Mouse (Mus musculus) kidney, postnatal 0 days (tissue): ENCODE measurements around the gene Gng7. TPM values are rescaled to one million over a fixed set of nuclear protein-coding genes. Genes with fewer than 3 reads are reported as not detected.

Experiments used
- ATAC-seq: fragments of 200-750 bp; cut with Nextera tagmentation; replicated peaks from 2 replicates; pipeline ENCODE4 v1.8.0; 2017; ENCODE audit warnings: low read depth, moderate number of reproducible peaks, moderate TSS enrichment, moderate library complexity; ENCODE audit not compliant: low FRiP score
- DNase-seq: peaks from one replicate; pipeline ENCODE4 v3.0.0-alpha.2; 2016; ENCODE audit warnings: low spot score
- H3K27ac ChIP-seq: fragments of 300-500 bp; sonication (generic); 2 replicates; pipeline ENCODE4 v1.5.1; 2014; ENCODE audit warnings: mild to moderate bottlenecking
- H3K27me3 ChIP-seq: fragments of 300-500 bp; sonication (generic); 2 replicates; pipeline ENCODE4 v1.6.1; 2014; ENCODE audit warnings: low read length, mixed read lengths; ENCODE audit not compliant: insufficient read depth
- H3K36me3 ChIP-seq: fragments of 300-500 bp; sonication (generic); 2 replicates; pipeline ENCODE4 v1.6.1; 2014; ENCODE audit warnings: low read length, mixed read lengths; ENCODE audit not compliant: insufficient read depth
- H3K4me1 ChIP-seq: fragments of 300-500 bp; sonication (generic); replicated peaks from 2 replicates; pipeline ENCODE4 v1.6.1; 2014; ENCODE audit warnings: antibody characterized with exemption, low read length, mixed read lengths; ENCODE audit not compliant: insufficient read depth
- H3K4me2 ChIP-seq: fragments of 300-500 bp; sonication (generic); 2 replicates; pipeline ENCODE4 v1.6.1; 2014; ENCODE audit warnings: mild to moderate bottlenecking, low read length, moderate library complexity, mixed read lengths
- H3K4me3 ChIP-seq: fragments of 300-500 bp; sonication (generic); replicated peaks from 2 replicates; pipeline ENCODE4 v1.5.1; 2014; ENCODE audit warnings: low read depth, low read length
- H3K9ac ChIP-seq: fragments of 300-500 bp; sonication (generic); 2 replicates; pipeline ENCODE4 v1.6.1; 2014; ENCODE audit warnings: low read depth, low read length
- H3K9me3 ChIP-seq: fragments of 300-500 bp; sonication (generic); replicated peaks from 2 replicates; pipeline ENCODE4 v1.6.1; 2016; ENCODE audit warnings: low read length, inconsistent platforms, mixed read lengths
- CTCF ChIP-seq: IDR thresholded peaks from 2 replicates; pipeline ENCODE4 v1.5.1; 2016; ENCODE audit warnings: antibody characterized with exemption, low read depth, mild to moderate bottlenecking, moderate library complexity
- WGBS: fragments of 180-500 bp; shearing (Covaris S2); extraction: QIAGEN DNeasy Blood & Tissue Kit; methylation state at CpG from one replicate; pipeline ENCODE4 v1.1.7; 2014; 5-methylcytosine and 5-hydroxymethylcytosine counted together
- polyA plus RNA-seq: library from polyadenylated mRNA; unstranded; fragments of >200 nt; fragmentation: Nextera tagmentation; extraction: Ambion mirVana; gene quantifications from 2 replicates; pipeline ENCODE4 v1.2.1, GENCODE M21; 2015

Gene Gng7
- polyA plus RNA-seq, 1 experiment from 2014 or later = 3.4 TPM

DNA sequence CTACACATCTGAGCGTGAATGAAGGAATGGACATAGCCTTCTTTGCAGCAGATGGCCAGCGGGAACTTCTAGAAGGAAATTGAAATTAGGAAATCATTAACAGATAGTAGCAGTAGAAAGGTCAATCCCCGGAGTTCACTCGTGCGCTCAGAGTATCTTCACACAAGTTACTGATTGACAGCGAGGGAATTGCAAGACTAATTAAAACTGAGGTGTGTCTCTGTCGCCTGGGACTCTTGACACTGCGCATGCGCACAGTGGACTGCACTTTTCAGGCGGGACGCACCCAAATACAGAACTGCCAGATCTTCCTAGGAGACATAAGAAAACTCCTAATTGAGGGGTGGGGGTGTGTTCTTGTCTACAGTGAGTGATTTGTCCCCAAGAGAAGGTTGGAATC is 39.3 kb downstream of the Gng7 start:
- H3K36me3 ChIP-seq = no peaks in the 10 kb centered on the region
- peaks cover 16% of the 10 kb centered on the region for H3K4me1 ChIP-seq
- TF ChIP-seq CTCF = no peak
- WGBS = 64% methylated on average over 11 of the region's 11 CpGs
- H3K9ac ChIP-seq = no peak overlapping the region
- no peak overlapping the region for H3K4me2 ChIP-seq
- peak; percentile 53 for DNase-seq
- no peaks in the 10 kb centered on the region for H3K27me3 ChIP-seq
- peak; percentile 71; the same call in 1 of the 2 replicates for ATAC-seq
- H3K4me3 ChIP-seq = no peak overlapping the region
- no peak overlapping the region for H3K27ac ChIP-seq
- H3K9me3 ChIP-seq = no peaks in the 10 kb centered on the region

DNA sequence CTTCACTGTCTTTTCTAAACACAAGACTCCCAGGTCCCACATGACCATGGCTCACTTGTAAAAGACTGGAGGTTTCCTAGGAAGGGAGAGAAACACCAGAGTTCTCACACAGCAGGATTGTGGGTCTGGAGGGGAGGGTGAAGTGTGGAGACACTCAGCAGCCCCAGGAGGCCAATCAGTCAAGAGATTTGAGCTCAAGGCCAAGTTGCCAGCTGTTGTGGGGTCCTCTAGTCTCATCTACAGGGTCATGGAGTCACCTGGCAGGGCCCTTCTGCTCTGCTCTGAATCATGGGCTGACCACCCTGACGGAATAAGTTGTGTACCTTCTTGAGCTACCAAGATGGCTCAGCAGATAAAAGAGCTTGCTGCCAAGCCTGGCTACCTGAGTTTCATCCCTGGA is 41.0 kb downstream of the Gng7 start:
- H3K9ac ChIP-seq = no peak overlapping the region

DNA sequence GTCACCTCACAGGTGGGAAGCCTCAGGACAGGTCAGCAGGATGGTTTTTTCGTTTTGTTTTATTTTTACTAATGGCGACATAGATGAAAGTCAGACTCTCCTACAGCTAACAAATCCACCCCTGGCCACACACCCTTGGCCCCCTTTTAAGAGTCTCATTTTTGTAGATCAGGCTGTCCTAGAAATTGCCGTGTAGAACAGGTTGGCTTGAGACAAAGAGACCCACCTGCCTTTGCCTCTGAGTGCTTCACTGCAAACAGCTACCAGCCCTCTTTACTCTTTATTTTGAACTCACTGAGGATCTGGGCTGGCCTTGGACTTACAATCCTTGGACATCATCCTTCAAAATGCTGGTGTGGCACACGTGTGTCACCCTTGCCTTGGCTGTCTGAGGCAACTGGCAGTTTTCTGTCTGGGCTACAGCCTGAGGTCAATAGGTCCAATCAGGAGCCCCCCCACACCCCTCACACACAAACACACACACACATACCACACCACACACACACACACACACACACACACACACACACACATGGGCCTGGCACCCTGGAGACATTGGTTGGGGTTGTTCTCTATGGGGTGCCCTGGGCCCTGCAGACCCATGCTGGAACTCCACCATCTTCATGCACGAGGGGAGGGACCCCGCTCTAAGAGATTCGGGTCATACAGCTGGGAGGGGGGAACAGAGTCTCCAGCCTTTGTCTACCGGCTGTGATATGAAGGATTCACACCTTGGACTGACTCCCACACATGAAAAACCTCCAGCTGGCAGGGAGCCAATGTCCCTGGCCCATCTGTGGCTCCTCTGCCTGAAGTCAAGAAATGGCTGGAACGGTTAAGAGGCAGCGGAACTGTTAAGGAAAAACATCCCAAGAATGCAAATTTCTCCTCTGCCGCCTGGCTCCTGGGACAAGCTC is 42.4 kb downstream of the Gng7 start:
- 0 out of 2 replicates have a peak, but pooled peaks have one; percentile 3 for ATAC-seq
- WGBS = 26% methylated on average over 11 of the region's 11 CpGs
- H3K9ac ChIP-seq = no peak overlapping the region
- H3K27ac ChIP-seq = peak overlapping the region; percentile 39; the same call in 1 of the 2 replicates
- H3K27me3 ChIP-seq = no peaks in the 10 kb centered on the region
- H3K4me2 ChIP-seq = no peak overlapping the region
- no peaks in the 10 kb centered on the region for H3K36me3 ChIP-seq
- H3K4me1 ChIP-seq = peaks cover 17% of the 10 kb centered on the region
- H3K4me3 ChIP-seq = no peak overlapping the region
- H3K9me3 ChIP-seq = no peaks in the 10 kb centered on the region
- peak; percentile 64 for DNase-seq
- no peak for TF ChIP-seq CTCF

More for the DNA sequence above, 41.0 kb downstream of the Gng7 start:
- Histone ChIP-seq H3K4me3 (no peak overlapping the region), H3K9me3 (no peaks in the 10 kb centered on the region), H3K4me1 (peaks cover 16% of the 10 kb centered on the region), H3K36me3 (no peaks in the 10 kb centered on the region), H3K27me3 (no peaks in the 10 kb centered on the region), H3K27ac (no peak overlapping the region), H3K4me2 (no peak overlapping the region)
- WGBS = 61% methylated on average over 1 of the region's 1 CpGs
- DNase-seq (no peak), ATAC-seq (no peak)
- no peak for TF ChIP-seq CTCF

DNA sequence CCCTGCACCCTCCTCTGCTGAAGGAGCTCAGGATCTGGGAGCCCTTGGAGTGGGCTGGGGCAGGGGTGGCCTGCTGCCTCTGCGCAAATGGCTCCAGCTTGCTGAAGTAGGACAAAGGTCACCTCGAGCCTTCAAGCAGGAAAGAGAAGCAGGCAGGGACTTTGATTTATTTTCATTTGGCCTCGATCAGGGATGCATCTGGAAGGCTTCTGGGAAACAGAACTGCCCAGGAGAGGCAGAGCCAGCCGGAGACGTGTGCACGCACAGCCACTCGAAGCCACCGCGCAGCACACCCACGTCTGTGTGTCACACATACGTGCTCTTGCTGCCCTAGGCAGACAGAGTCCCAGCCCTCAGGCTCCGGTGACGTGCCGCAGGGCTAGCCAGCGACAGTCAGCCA is 43.2 kb downstream of the Gng7 start:
- ATAC-seq = peak; percentile 59; the same call in 1 of the 2 replicates
- Histone ChIP-seq H3K27ac (peak overlapping the region; percentile 39; the same call in 1 of the 2 replicates), H3K4me3 (no peak overlapping the region), H3K27me3 (no peaks in the 10 kb centered on the region), H3K4me2 (no peak overlapping the region), H3K9me3 (no peaks in the 10 kb centered on the region), H3K36me3 (no peaks in the 10 kb centered on the region), H3K9ac (no peak overlapping the region), H3K4me1 (peaks cover 19% of the 10 kb centered on the region)
- TF ChIP-seq CTCF = no peak
- DNase-seq = peak; percentile 78
- WGBS = 36% methylated on average over 15 of the region's 15 CpGs

- no peak overlapping the region for H3K4me2 ChIP-seq
- WGBS = 88% methylated on average over 8 of the region's 8 CpGs
- H3K36me3 ChIP-seq = no peaks in the 10 kb centered on the region
- no peak overlapping the region for H3K9ac ChIP-seq
- H3K9me3 ChIP-seq = no peaks in the 10 kb centered on the region
- H3K27me3 ChIP-seq = no peaks in the 10 kb centered on the region
- no peak for DNase-seq
- no peak overlapping the region for H3K27ac ChIP-seq
- 0 out of 2 replicates have a peak, but pooled peaks have one; percentile 7 for TF ChIP-seq CTCF
- no peak for ATAC-seq
- H3K4me3 ChIP-seq = no peak overlapping the region
- peaks cover 19% of the 10 kb centered on the region for H3K4me1 ChIP-seq
Observed at GRCm38 (mm10) chr10:80970159-80970558, 44.6 kb downstream of the Gng7 start.

GRCm38 (mm10) chr10:80969298-80969697 is 45.4 kb downstream of the Gng7 start:
- Histone ChIP-seq H3K4me1 (peaks cover 19% of the 10 kb centered on the region), H3K27ac (no peak overlapping the region), H3K9me3 (no peaks in the 10 kb centered on the region), H3K4me3 (no peak overlapping the region), H3K36me3 (no peaks in the 10 kb centered on the region), H3K9ac (no peak overlapping the region), H3K27me3 (no peaks in the 10 kb centered on the region), H3K4me2 (no peak overlapping the region)
- WGBS = 84% methylated on average over 3 of the region's 3 CpGs
- no peak for ATAC-seq
- no peak for DNase-seq
- no peak for TF ChIP-seq CTCF
